Mouse (Mus musculus): Measurements from ENCODE around the gene Kcnn1.
A peak's percentile ranks its signal among the peaks of the same experiment; 100 is the strongest.

GRCm38 (mm10) chr8:70869601-70870041 is 6.6 kb upstream of the Kcnn1 start:
- TF ChIP-seq CTCF (IDR thresholded peaks at IDR 0.05; ENCODE audit: low read depth) (peak; percentile 95), EP300 (optimal IDR thresholded peaks at IDR 0.05) (no peak)

All from stomach, postnatal 0 days (tissue).